Mouse (Mus musculus): ENCODE measurements around the gene Gcdh. TPM values are rescaled to one million over a fixed set of nuclear protein-coding genes. Genes with fewer than 3 reads are reported as not detected.

The Gcdh gene
- polyA plus RNA-seq, 1 experiment, result 104 TPM

Other genes with a start within 250 kb of the Gcdh start
- 8.5 and 23.6 TPM in 2 replicates for gene Ier2, start 231.1 kb downstream of the Gcdh start, polyA plus RNA-seq (2012; rRNA removed)
- 76.0 and 88.5 TPM in 2 replicates for gene Trmt1, start 207.6 kb downstream of the Gcdh start, polyA plus RNA-seq (2012; rRNA removed)
- 94.0 and 95.8 TPM in 2 replicates for gene Nacc1, start 206.1 kb downstream of the Gcdh start, polyA plus RNA-seq (2012; rRNA removed)
- 7.8 and 8.5 TPM in 2 replicates for gene Lyl1, start 192.5 kb downstream of the Gcdh start, polyA plus RNA-seq (2012; rRNA removed)
- 1.1 and 2.1 TPM in 2 replicates for gene G430095P16Rik, start 170.9 kb downstream of the Gcdh start, polyA plus RNA-seq (2012; rRNA removed)
- 35.3 and 69.9 TPM in 2 replicates for gene Nfix, start 93.6 kb downstream of the Gcdh start, polyA plus RNA-seq (2012; rRNA removed)
- 3.7 and 5.3 TPM in 2 replicates for gene Dand5, start 71.1 kb downstream of the Gcdh start, polyA plus RNA-seq (2012; rRNA removed)
- 14.6 and 21.4 TPM in 2 replicates for gene Gadd45gip1, start 62.4 kb downstream of the Gcdh start, polyA plus RNA-seq (2012; rRNA removed)
- gene Rad23a, start 53.3 kb downstream of the Gcdh start, polyA plus RNA-seq (2012; rRNA removed), result 75.1 and 88.9 TPM in 2 replicates
- 563 and 854 TPM in 2 replicates for gene Calr, start 47.0 kb downstream of the Gcdh start, polyA plus RNA-seq (2012; rRNA removed)
- 44.7 and 52.1 TPM in 2 replicates for gene Farsa, start 36.9 kb downstream of the Gcdh start, polyA plus RNA-seq (2012; rRNA removed)
- gene Syce2, start 21.8 kb downstream of the Gcdh start, polyA plus RNA-seq (2012; rRNA removed), result 3.3 and 3.7 TPM in 2 replicates
- 0.67 and 0.69 TPM in 2 replicates for gene Klf1, start 8.0 kb upstream of the Gcdh start, polyA plus RNA-seq (2012; rRNA removed)
- gene Dnase2a, start 14.6 kb upstream of the Gcdh start, polyA plus RNA-seq (2012; rRNA removed), result 29.5 and 30.8 TPM in 2 replicates
- 0.56 and 0.66 TPM in 2 replicates for gene Mast1, start 43.4 kb upstream of the Gcdh start, polyA plus RNA-seq (2012; rRNA removed)
- gene Rtbdn, start 53.1 kb upstream of the Gcdh start, polyA plus RNA-seq (2012; rRNA removed), result not detected in 2 replicates
- gene Gm49661, start 75.5 kb upstream of the Gcdh start, polyA plus RNA-seq (2012; rRNA removed), result 3.3 and 6.8 TPM in 2 replicates
- 191 and 202 TPM in 2 replicates for gene Prdx2, start 75.7 kb upstream of the Gcdh start, polyA plus RNA-seq (2012; rRNA removed)
- gene Rnaseh2a, start 75.8 kb upstream of the Gcdh start, polyA plus RNA-seq (2012; rRNA removed), result 44.0 and 58.8 TPM in 2 replicates
- 37.2 and 42.8 TPM in 2 replicates for gene Junb, start 84.8 kb upstream of the Gcdh start, polyA plus RNA-seq (2012; rRNA removed)
- gene Hook2, start 96.7 kb upstream of the Gcdh start, polyA plus RNA-seq (2012; rRNA removed), result 16.5 and 24.7 TPM in 2 replicates
- gene Best2, start 120.6 kb upstream of the Gcdh start, polyA plus RNA-seq (2012; rRNA removed), result not detected in 2 replicates
- gene Asna1, start 131.4 kb upstream of the Gcdh start, polyA plus RNA-seq (2012; rRNA removed), result 154 and 168 TPM in 2 replicates
- gene Trir, start 132.9 kb upstream of the Gcdh start, polyA plus RNA-seq (2012; rRNA removed), result 64.2 and 100 TPM in 2 replicates
- gene Tnpo2, start 143.0 kb upstream of the Gcdh start, polyA plus RNA-seq (2012; rRNA removed), result 84.8 and 89.2 TPM in 2 replicates
- 56.8 and 59.4 TPM in 2 replicates for gene Fbxw9, start 166.1 kb upstream of the Gcdh start, polyA plus RNA-seq (2012; rRNA removed)
- gene Gm5741, start 174.1 kb upstream of the Gcdh start, polyA plus RNA-seq (2012; rRNA removed), result 1.5 and 1.9 TPM in 2 replicates
- gene Dhps, start 177.8 kb upstream of the Gcdh start, polyA plus RNA-seq (2012; rRNA removed), result 44.5 and 48.3 TPM in 2 replicates
- gene Wdr83os, start 186.8 kb upstream of the Gcdh start, polyA plus RNA-seq (2012; rRNA removed), result 170 and 198 TPM in 2 replicates
- 33.8 and 35.7 TPM in 2 replicates for gene Wdr83, start 187.4 kb upstream of the Gcdh start, polyA plus RNA-seq (2012; rRNA removed)
- gene Man2b1, start 189.3 kb upstream of the Gcdh start, polyA plus RNA-seq (2012; rRNA removed), result 133 and 184 TPM in 2 replicates
- 2.5 and 2.7 TPM in 2 replicates for gene Zfp791, start 229.2 kb upstream of the Gcdh start, polyA plus RNA-seq (2012; rRNA removed)